Comparison of ENCODE assay signal across 18 mouse cellular contexts in genomic region chr17:31967311-31967710, GRCm38 (mm10).
DNase-seq lines count a peak whose midpoint lies in the region; ATAC-seq and TF ChIP-seq lines count a peak whose summit lies in the region.
"Had no signal": no experiment of that assay in that cellular context is flagged by ENCODE, and none has a peak within 500 bp of the region (broad histone marks: within the 10 kb centered on the region; RNA-seq: fewer than 3 reads in every experiment).

No protein-coding gene starts in this region.

- no peak for TF ChIP-seq CTCF in lung, postnatal 0 days (IDR thresholded peaks at IDR 0.05)

- H3K9ac ChIP-seq in lung, postnatal 0 days (replicated peaks; ENCODE audit: low read depth): no peak overlapping the region
- H3K9ac ChIP-seq: embryonic facial prominence, embryonic 13.5 days; forebrain, embryonic 15.5 days; heart, embryonic 13.5 days; liver, embryonic 14.5 days; midbrain, embryonic 13.5 days had no signal

- H3K36me3 ChIP-seq in heart, embryonic 10.5 days: no peaks in the 10 kb centered on the region
- no peaks in the 10 kb centered on the region for H3K36me3 ChIP-seq in lung, postnatal 0 days (ENCODE audit: insufficient read depth, low read length)
- H3K36me3 ChIP-seq: embryonic facial prominence, embryonic 13.5 days; forebrain, embryonic 15.5 days; heart, embryonic 13.5 days; midbrain, embryonic 13.5 days had no signal

- TF ChIP-seq EP300 in lung, postnatal 0 days (IDR thresholded peaks at IDR 0.05): no peak

- H3K4me1 ChIP-seq in heart, embryonic 10.5 days: peaks cover 10% of the 10 kb centered on the region
- peaks cover 9% of the 10 kb centered on the region for H3K4me1 ChIP-seq in lung, postnatal 0 days (ENCODE audit: insufficient read depth, low read depth, low read length)
- H3K4me1 ChIP-seq: forebrain, embryonic 15.5 days; midbrain, embryonic 13.5 days had no signal

- no peaks in the 10 kb centered on the region for H3K27me3 ChIP-seq in heart, embryonic 10.5 days (ENCODE audit: insufficient read depth, poor library complexity, severe bottlenecking)
- H3K27me3 ChIP-seq in lung, postnatal 0 days (replicated peaks; ENCODE audit: insufficient read depth, low read length): no peaks in the 10 kb centered on the region
- H3K27me3 ChIP-seq: embryonic facial prominence, embryonic 13.5 days; forebrain, embryonic 15.5 days; heart, embryonic 13.5 days; midbrain, embryonic 13.5 days had no signal

- H3K4me2 ChIP-seq in lung, postnatal 0 days (replicated peaks; ENCODE audit: low read depth, low read length): no peak overlapping the region
- H3K4me2 ChIP-seq: embryonic facial prominence, embryonic 13.5 days; forebrain, embryonic 15.5 days; heart, embryonic 13.5 days; midbrain, embryonic 13.5 days had no signal

- H3K4me3 ChIP-seq in heart, embryonic 10.5 days: no peak overlapping the region
- H3K4me3 ChIP-seq in lung, postnatal 0 days (ENCODE audit: low read depth, low read length): no peak overlapping the region
- H3K4me3 ChIP-seq: embryonic facial prominence, embryonic 13.5 days; forebrain, embryonic 15.5 days; heart, embryonic 13.5 days; midbrain, embryonic 13.5 days had no signal

- H3K27ac ChIP-seq in heart, embryonic 10.5 days: no peak overlapping the region
- no peak overlapping the region for H3K27ac ChIP-seq in lung, postnatal 0 days (ENCODE audit: low read length)
- H3K27ac ChIP-seq: forebrain, embryonic 15.5 days; heart, embryonic 13.5 days; liver, embryonic 14.5 days; midbrain, embryonic 13.5 days had no signal

- no peaks in the 10 kb centered on the region for H3K9me3 ChIP-seq in heart, embryonic 10.5 days
- H3K9me3 ChIP-seq in lung, postnatal 0 days (ENCODE audit: low read length): no peaks in the 10 kb centered on the region
- H3K9me3 ChIP-seq: embryonic facial prominence, embryonic 13.5 days; forebrain, embryonic 15.5 days; heart, embryonic 13.5 days; midbrain, embryonic 13.5 days had no signal

- WGBS in heart, embryonic 10.5 days: 86% methylated on average over 4 of the region's 4 CpGs
- WGBS in lung, postnatal 0 days: 55% methylated on average over 4 of the region's 4 CpGs

- intact Hi-C loops in heart, postnatal 36 days (cut with DNase I): no loop called here

- ATAC-seq in lung, postnatal 0 days: no peak
- peak; percentile 50 for ATAC-seq in megakaryocyte progenitor cell, adult 5-6 weeks (replicated peaks; ENCODE audit: poor library complexity)
- ATAC-seq in CD4-positive, CD25-positive, alpha-beta regulatory T cell, adult 4 months: no peak
- ATAC-seq: forebrain, embryonic 15.5 days; intestine, embryonic 16.5 days; midbrain, embryonic 13.5 days had no signal

- peak; percentile 58 for DNase-seq in heart, embryonic 10.5 days (ENCODE audit: low spot score)
- DNase-seq in heart, postnatal 36 days: no peak
- DNase-seq in lung, postnatal 0 days (ENCODE audit: low spot score): peak; percentile 34
- no peak for DNase-seq in lung, postnatal 36 days
- DNase-seq in brain, adult 2 months (ENCODE audit: low read depth, low spot score): peak; percentile 40
- DNase-seq: cerebellum, adult 9-11 months; gastrocnemius, postnatal 14 days; layer of hippocampus, postnatal 36 days; lung, postnatal 14 days; spleen, adult 18-20 months had no signal

Comparison
In these comparisons a context has a peak if more than half of its experiments do, and no peak if none do; other contexts are left out.
1. DNase-seq: peak in heart, embryonic 10.5 days (single experiment), lung, postnatal 0 days (single experiment) and brain, adult 2 months (single experiment); none in heart, postnatal 36 days (0 of 2) and lung, postnatal 36 days (single experiment).